Mouse (Mus musculus) hindbrain, embryonic 14.5 days (tissue): ENCODE results near the gene Thoc7. TPM values are rescaled to one million over a fixed set of nuclear protein-coding genes. Genes with fewer than 3 reads are reported as not detected.

Source experiments
- ATAC-seq: fragments of 200-750 bp; cut with Nextera tagmentation; 2 replicates; pipeline ENCODE4 v1.8.0; 2017; ENCODE audit warnings: moderate number of reproducible peaks, mild to moderate bottlenecking, moderate TSS enrichment, moderate library complexity; ENCODE audit not compliant: low FRiP score
- DNase-seq: peaks from one replicate; pipeline ENCODE4 v3.0.0-alpha.2; 2015; ENCODE audit warnings: low spot score
- H3K27ac ChIP-seq: fragments of 300-500 bp; sonication (generic); 2 replicates; pipeline ENCODE4 v1.5.1; 2014; ENCODE audit warnings: mild to moderate bottlenecking, moderate library complexity
- H3K27me3 ChIP-seq: fragments of 300-500 bp; sonication (generic); 2 replicates; pipeline ENCODE4 v1.6.1; 2014; ENCODE audit warnings: mild to moderate bottlenecking, low read length, mixed read lengths; ENCODE audit not compliant: control insufficient read depth, insufficient read depth
- H3K36me3 ChIP-seq: fragments of 300-500 bp; sonication (generic); replicated peaks from 2 replicates; pipeline ENCODE4 v1.6.1; 2014; ENCODE audit not compliant: control insufficient read depth, insufficient read depth
- H3K4me1 ChIP-seq: fragments of 300-500 bp; sonication (generic); replicated peaks from 2 replicates; pipeline ENCODE4 v1.6.1; 2014; ENCODE audit warnings: antibody characterized with exemption, low read length, mixed read lengths; ENCODE audit not compliant: control insufficient read depth, insufficient read depth
- H3K4me2 ChIP-seq: fragments of 300-500 bp; sonication (generic); replicated peaks from 2 replicates; pipeline ENCODE4 v1.6.1; 2014; ENCODE audit warnings: mild to moderate bottlenecking, moderate library complexity
- H3K4me3 ChIP-seq: fragments of 300-500 bp; sonication (generic); replicated peaks from 2 replicates; pipeline ENCODE4 v1.5.1; 2014; ENCODE audit warnings: mild to moderate bottlenecking, low read length
- H3K9ac ChIP-seq: fragments of 300-500 bp; sonication (generic); 2 replicates; pipeline ENCODE4 v1.6.1; 2014
- H3K9me3 ChIP-seq: fragments of 300-500 bp; sonication (generic); 2 replicates; pipeline ENCODE4 v1.6.1; 2016; ENCODE audit warnings: low read length; ENCODE audit not compliant: control insufficient read depth
- WGBS: fragments of 180-500 bp; shearing (Covaris S2); extraction: QIAGEN DNeasy Blood & Tissue Kit; methylation state at CpG from one replicate; pipeline ENCODE4 v1.1.7; 2014; 5-methylcytosine and 5-hydroxymethylcytosine counted together
- polyA plus RNA-seq: library from polyadenylated mRNA; unstranded; fragments of >200 nt; fragmentation: Nextera tagmentation; extraction: Ambion mirVana; gene quantifications from 2 replicates; pipeline ENCODE4 v1.2.1, GENCODE M21; 2014

Thoc7 gene
- polyA plus RNA-seq, 1 experiment from 2014 or later: 201 TPM

DNA sequence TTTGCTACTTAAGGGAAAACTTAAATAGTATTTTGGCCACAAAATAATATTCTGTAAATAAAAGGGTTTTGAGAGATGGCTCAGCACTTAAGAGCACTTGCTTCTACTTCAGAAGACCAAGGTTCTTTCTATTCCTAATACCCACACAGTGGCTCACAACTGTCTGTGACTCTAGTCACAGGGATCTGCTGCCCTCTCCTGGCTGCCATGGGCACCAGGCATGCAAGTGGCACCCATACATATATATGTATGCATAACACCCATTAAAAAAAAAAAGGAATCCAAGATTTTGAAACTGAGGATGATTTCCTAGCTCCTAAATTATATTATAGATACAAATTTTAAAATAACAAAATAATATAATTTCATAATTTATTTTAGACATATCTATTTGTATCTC, 11.3 kb downstream of the Thoc7 start:
- Histone ChIP-seq H3K36me3 (peaks cover 78% of the 10 kb centered on the region), H3K4me3 (no peak overlapping the region), H3K27me3 (no peaks in the 10 kb centered on the region), H3K4me2 (no peak overlapping the region), H3K9me3 (no peaks in the 10 kb centered on the region), H3K27ac (no peak overlapping the region), H3K4me1 (no peaks in the 10 kb centered on the region), H3K9ac (no peak overlapping the region)
- ATAC-seq (no peak), DNase-seq (peak; percentile 57)

DNA sequence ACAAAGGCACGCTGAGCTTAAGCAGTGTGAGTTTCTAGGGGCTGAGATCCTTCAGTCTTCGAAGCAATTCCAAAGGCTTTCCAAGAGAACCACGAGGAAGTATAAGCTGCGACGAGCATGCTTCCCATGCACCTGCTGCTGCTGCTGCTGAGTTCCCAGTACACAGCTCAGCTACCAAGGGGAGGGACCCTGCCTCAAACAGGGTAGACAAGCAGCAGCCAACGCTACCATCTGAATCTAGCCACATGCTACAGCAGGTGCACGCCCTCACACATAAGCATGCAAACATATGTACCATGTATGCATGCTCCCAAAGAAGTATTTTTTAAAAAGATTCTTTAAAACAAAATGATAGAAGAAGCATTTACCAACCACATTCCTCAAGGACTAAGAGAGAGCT, 13.3 kb downstream of the Thoc7 start:
- 94% methylated on average over 7 of the region's 7 CpGs for WGBS
- DNase-seq (no peak), ATAC-seq (no peak)
- Histone ChIP-seq H3K9ac (no peak overlapping the region), H3K4me2 (no peak overlapping the region), H3K9me3 (no peaks in the 10 kb centered on the region), H3K4me1 (no peaks in the 10 kb centered on the region), H3K27ac (peak overlapping the region; percentile 51; the same call in 1 of the 2 replicates), H3K4me3 (no peak overlapping the region), H3K36me3 (peaks cover 67% of the 10 kb centered on the region), H3K27me3 (no peaks in the 10 kb centered on the region)

DNA sequence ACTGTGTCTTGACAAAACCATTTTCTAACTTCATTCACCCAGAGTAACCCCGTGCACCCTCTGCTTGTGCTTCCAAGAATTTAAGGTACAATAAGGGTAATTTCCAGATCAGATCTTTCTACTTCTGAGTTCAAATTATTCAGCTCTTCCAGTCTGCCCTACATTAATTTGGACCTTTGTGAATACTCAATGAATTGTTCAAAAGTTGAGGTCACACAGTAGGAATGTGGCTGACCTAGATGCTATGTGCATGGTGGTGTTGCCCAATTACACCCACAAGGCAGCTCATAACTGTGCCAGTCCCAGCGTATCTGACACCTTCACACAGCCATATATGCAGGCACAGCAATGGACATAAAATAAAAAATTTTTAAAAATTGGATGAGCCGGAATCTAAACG, 17.0 kb downstream of the Thoc7 start:
- ATAC-seq (no peak), DNase-seq (no peak)
- 91% methylated on average over 4 of the region's 4 CpGs for whole genome bisulfite sequencing
- H3K4me1 ChIP-seq: no peaks in the 10 kb centered on the region
- no peak overlapping the region for H3K4me3 ChIP-seq
- no peaks in the 10 kb centered on the region for H3K27me3 ChIP-seq
- no peak overlapping the region for H3K4me2 ChIP-seq
- H3K9me3 ChIP-seq: no peaks in the 10 kb centered on the region
- H3K9ac ChIP-seq: no peak overlapping the region
- peaks cover 35% of the 10 kb centered on the region for H3K36me3 ChIP-seq
- no peak overlapping the region for H3K27ac ChIP-seq

DNA sequence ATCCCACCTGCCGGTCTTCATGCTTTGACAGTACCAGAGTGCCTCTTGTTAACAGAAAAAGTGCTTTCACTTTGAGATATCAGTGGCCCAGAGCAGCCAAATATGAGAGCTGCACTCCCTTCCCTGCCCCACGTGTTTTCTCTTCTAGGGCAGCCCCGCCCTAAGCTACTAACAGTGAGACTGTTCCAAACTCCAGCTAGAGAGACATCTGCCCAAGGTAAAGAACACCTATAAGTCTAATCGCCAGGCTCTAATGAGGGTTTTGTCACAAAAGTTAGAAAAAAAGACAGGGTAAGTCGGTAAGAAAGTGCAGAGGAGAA, 27.6 kb downstream of the Thoc7 start:
- Histone ChIP-seq H3K27ac (no peak overlapping the region), H3K27me3 (no peaks in the 10 kb centered on the region), H3K9ac (peak overlapping the region; percentile 47; the same call in 1 of the 2 replicates), H3K36me3 (no peaks in the 10 kb centered on the region), H3K9me3 (0 out of 2 replicates have a peak, but pooled peaks cover 2% of the 10 kb centered on the region), H3K4me3 (no peak overlapping the region), H3K4me2 (peak overlapping the region; percentile 57), H3K4me1 (no peaks in the 10 kb centered on the region)
- DNase-seq (no peak), ATAC-seq (0 out of 2 replicates have a peak, but pooled peaks have one; percentile 8)
- 61% methylated on average over 5 of the region's 5 CpGs for WGBS

DNA sequence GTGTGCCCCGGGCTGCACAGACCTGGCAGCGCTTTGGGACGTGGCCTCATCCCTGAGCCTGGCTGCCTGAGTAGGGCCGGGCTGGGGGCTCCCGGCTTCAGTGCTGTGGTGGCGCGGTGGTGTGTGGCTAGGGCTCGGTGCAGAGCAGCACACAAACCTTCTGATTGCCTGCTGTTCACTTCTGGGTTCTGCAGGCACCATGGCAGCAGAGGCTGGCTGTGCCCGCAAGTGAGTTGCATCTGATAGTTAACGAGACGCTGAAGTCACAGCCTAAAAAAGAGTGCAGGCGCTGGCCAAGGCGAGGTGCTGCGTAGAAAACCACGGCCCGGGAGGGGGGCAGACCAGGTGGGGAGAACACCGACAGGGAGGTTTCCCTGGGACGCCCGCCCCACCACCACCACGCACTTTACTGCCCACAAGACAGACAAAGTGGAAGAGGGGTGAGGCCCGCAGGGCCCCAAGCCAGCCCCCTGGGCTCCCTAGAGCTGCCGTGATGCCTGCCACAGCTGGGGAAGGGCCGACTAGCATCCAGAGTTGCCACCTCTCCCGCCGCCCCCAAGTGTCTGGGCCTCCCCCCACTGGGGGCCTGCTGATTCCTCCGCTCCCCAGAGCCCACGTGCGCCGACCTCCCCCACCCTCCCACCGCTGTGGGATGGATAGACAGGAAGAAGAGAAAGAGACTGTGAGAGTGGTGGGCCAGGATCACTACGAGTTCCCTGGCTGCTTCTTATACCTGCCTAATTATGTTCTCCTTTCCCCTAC, 28.2 kb downstream of the Thoc7 start:
- DNase-seq: no peak

DNA sequence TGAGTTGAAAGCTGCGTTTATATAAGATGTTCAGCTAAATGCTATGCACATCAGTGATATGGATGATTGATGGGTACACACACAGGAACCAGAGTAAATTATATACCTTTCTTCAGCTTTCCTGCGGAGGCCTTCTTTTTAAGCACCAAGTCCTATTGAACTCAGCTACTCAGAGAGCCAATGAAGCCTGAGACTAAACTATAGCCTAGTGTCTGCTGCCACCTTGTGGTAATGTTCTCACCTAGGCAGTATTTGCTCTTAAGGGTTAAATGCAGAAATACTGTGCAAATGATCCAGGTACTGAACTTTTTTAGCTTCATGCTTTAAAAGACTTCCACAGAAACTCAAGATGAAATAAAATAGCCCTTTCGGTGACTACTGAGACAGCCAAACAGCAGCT, 44.0 kb downstream of the Thoc7 start:
- no peak overlapping the region for H3K4me3 ChIP-seq
- H3K36me3 ChIP-seq: no peaks in the 10 kb centered on the region
- no peaks in the 10 kb centered on the region for H3K27me3 ChIP-seq
- H3K9me3 ChIP-seq: no peaks in the 10 kb centered on the region
- no peaks in the 10 kb centered on the region for H3K4me1 ChIP-seq
- no peak overlapping the region for H3K27ac ChIP-seq
- H3K9ac ChIP-seq: no peak overlapping the region
- WGBS: 32% methylated on average over 3 of the region's 3 CpGs
- no peak overlapping the region for H3K4me2 ChIP-seq
- DNase-seq (peak; percentile 94), ATAC-seq (peak; percentile 89)

More for the DNA sequence above, 28.2 kb downstream of the Thoc7 start:
- Histone ChIP-seq H3K9ac (peak overlapping the region; percentile 47; the same call in 1 of the 2 replicates), H3K4me1 (no peaks in the 10 kb centered on the region), H3K27ac (no peak overlapping the region), H3K4me2 (peak overlapping the region; percentile 57), H3K4me3 (peak overlapping the region; percentile 22), H3K9me3 (0 out of 2 replicates have a peak, but pooled peaks cover 2% of the 10 kb centered on the region), H3K36me3 (no peaks in the 10 kb centered on the region), H3K27me3 (no peaks in the 10 kb centered on the region)
- 40% methylated on average over 30 of the region's 31 CpGs for WGBS
- peak; percentile 70; the same call in 1 of the 2 replicates for ATAC-seq

DNA sequence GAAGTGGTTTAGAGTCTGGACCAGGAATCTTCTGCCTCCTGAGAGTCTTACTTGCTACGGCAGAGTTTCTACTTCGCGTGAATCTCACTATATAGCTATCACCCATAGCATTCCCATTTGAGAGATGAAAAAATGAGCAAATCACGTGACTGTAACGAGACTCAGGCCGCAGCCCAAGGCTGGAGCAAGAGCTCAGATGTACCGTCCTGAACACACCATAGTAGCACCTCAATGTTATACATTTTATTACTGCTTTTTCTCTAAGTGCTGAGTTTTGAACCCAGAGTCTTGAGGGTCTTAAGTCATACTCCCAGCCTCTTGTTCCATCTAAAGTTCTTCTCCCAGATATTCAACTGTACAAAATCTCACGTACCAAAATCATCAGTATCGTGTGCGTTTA, 44.4 kb downstream of the Thoc7 start:
- Histone ChIP-seq H3K27ac (no peak overlapping the region), H3K4me3 (no peak overlapping the region), H3K9ac (no peak overlapping the region), H3K4me1 (no peaks in the 10 kb centered on the region), H3K9me3 (no peaks in the 10 kb centered on the region), H3K4me2 (no peak overlapping the region), H3K36me3 (no peaks in the 10 kb centered on the region), H3K27me3 (no peaks in the 10 kb centered on the region)
- 91% methylated on average over 10 of the region's 10 CpGs for WGBS
- DNase-seq (no peak), ATAC-seq (peak; percentile 17; the same call in 1 of the 2 replicates)

DNA sequence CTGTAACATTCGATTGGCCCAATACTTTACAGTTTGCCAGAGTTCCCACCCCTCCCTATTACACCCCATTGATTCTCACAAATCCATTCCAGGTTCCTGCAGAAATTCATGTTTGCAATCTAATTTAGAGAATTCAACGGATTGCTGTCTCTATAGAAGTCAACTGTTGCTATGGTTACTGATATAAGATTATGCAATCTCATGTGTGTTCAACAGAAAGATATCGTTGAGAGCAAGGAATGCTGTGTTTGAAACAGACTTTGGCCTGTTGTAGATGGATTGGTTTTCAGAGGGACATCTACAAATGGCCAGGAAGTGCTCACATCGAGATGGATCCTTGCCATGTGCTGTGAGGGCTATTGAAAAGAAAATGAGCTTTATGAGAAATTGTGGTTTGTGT, 46.4 kb downstream of the Thoc7 start:
- no peak overlapping the region for H3K4me3 ChIP-seq
- H3K9me3 ChIP-seq: no peaks in the 10 kb centered on the region
- WGBS: 64% methylated on average over 4 of the region's 4 CpGs
- no peaks in the 10 kb centered on the region for H3K27me3 ChIP-seq
- DNase-seq (no peak), ATAC-seq (no peak)
- H3K4me2 ChIP-seq: no peak overlapping the region
- no peaks in the 10 kb centered on the region for H3K4me1 ChIP-seq
- H3K9ac ChIP-seq: no peak overlapping the region
- no peaks in the 10 kb centered on the region for H3K36me3 ChIP-seq
- H3K27ac ChIP-seq: no peak overlapping the region

DNA sequence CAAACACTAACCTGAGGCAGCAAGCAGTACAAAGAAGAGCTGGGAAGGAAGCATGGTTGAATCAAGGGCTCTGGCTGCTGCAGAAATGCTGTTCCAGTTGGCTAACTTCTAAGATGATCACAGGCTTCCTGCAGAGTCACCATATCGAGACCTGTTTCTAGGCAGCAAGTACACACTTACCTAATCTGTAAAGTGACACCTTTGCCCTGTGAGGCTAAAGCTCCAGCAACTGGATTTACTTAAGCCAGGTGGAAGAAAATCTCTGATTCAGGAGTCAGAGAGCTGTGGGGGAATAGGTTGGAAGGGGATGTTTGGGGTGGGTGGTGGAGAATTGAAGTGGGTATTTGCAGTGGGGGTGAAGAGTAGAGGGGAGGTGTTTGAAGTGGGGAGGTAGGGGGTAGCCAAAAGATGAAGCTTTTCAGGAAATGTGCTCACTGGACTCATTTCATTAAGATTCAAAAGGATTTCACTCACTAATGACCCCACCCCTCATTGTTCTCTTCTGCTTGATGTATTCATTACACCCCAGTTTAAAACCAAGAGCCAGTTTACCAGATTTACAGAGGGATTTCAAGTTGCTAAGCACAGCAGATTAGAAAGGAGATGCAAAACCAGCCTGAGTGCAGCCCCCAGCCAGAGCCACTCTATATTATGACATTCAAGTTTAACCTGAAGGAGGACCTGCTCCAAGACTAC, 47.1 kb downstream of the Thoc7 start, which contains the start of gene Gm281:
Gene Gm281 (minus strand): TSS at position 92 of the 696 bp plus-strand sequence.
- H3K27me3 ChIP-seq: no peaks in the 10 kb centered on the region
- H3K4me2 ChIP-seq: no peak within 1 kb of the TSS
- no peak within 1 kb of the TSS for H3K9ac ChIP-seq
- H3K27ac ChIP-seq: no peak within 1 kb of the TSS
- H3K36me3 ChIP-seq: no peaks in the 10 kb centered on the region
- H3K9me3 ChIP-seq: no peaks in the 10 kb centered on the region
- H3K4me1 ChIP-seq: no peaks in the 10 kb centered on the region
- ATAC-seq: no peak
- no peak within 1 kb of the TSS for H3K4me3 ChIP-seq
- DNase-seq: no peak
- 63% methylated on average over 1 of the region's 1 CpGs for WGBS
